Mouse (Mus musculus): ENCODE data around the gene Slc26a8. TPM values are rescaled to one million over a fixed set of nuclear protein-coding genes. Genes with fewer than 3 reads are reported as not detected.

The Slc26a8 gene
- total RNA-seq, 1 experiment from 2014 or later, result 2.8 TPM

DNA sequence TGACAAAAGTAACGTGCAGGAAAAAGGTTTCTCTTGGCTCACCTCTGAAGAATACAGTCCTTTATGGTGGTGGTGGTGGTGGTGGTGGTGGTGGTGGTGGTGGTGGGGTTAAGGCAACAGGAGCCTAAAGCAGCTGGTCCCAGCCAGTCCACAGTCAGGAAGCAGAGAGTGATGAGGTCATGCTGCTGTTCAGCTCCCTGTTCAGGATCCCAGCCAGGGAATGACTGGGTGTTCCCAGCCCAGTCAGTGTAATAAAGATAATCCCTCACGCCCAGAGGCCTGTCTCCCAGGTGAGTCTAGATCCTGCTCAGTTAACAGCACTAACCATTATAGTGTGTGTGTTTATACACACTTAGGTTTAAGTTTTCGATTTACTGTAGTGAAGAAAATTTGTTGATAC lies 11.7 kb upstream of the Slc26a8 start:
- ATAC-seq (ENCODE audit: extremely low read depth, insufficient number of reproducible peaks, low FRiP score, poor library complexity, severe bottlenecking), result no peak

DNA sequence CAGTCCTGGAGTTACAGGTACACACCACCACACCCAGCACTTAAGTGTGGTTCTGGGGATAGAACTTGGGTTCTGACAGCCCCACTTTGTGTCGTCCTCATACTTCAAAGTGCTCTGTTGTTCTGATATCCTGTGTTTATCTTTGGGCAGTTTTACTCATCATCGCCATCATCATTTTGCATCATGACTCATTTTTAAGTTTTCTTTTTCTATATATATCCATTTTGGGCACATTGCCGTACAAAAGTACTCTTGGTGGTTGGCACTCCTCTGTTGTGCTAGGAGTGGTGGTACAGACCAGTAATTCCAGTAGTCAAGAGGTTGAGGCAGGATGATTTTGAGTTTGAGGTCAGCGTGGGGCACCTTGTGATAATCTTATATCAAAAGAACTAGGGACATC lies 11.1 kb upstream of the Slc26a8 start:
- ATAC-seq (ENCODE audit: extremely low read depth, insufficient number of reproducible peaks, low FRiP score, poor library complexity, severe bottlenecking), result no peak

DNA sequence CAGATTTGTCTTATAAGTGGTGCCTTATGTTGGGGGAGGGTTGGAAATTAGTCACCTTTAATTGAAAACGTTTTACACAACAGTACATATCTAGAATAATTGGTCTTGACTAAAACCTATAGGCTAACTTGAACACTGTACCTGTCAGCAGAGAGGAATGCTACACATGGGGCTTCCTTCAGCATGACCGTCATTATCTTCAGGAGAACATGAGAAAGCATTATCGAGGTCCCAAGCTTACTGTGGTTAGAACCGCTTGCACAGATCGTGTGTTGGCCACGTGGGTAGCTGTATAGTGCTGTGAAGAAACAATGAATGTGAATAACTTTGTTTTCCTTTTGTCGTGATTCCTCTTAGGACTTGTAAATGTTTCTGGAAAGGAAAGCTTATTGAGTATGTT lies 9.8 kb upstream of the Slc26a8 start:
- ATAC-seq (ENCODE audit: extremely low read depth, insufficient number of reproducible peaks, low FRiP score, poor library complexity, severe bottlenecking), result no peak

DNA sequence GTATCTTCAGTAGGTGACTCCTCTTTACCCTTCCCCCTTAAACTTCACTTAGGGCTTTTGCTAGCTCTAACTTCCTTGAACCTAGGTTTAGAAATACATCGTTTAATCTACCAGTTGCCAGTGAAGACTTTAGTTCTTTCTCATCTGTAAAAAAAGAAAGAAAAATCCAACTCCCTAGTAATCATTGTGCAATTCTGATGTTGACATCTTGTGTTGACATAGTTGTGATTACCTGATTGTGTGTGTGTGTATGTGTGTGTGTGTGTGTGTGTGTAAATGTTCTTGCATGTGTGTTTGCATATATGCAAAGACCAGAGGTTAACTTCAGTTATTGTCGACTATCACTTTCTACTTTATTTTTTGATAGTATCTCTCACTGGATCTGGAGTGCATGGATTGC lies 8.6 kb upstream of the Slc26a8 start:
- ATAC-seq (ENCODE audit: extremely low read depth, insufficient number of reproducible peaks, low FRiP score, poor library complexity, severe bottlenecking), result no peak

DNA sequence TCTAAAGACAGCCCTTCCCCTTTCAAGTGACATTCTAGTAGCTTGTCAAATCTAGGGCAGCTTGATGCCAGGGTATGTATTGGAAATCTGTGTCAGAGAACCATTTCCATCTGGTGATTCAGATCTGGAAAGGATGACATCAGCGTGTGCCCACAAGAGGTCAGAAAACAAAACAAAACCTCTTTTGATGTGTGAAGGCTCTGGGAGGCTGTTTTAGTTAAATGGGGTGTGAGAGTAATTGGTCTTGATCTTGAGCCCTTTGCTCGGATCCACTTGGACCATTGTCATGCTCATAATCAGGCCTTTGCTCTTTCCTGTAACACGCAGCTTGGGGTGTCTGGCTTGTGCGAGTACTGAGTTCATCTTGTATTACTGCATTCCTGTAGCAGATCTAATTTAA lies 8.2 kb upstream of the Slc26a8 start:
- no peak for ATAC-seq (ENCODE audit: extremely low read depth, insufficient number of reproducible peaks, low FRiP score, poor library complexity, severe bottlenecking)

DNA sequence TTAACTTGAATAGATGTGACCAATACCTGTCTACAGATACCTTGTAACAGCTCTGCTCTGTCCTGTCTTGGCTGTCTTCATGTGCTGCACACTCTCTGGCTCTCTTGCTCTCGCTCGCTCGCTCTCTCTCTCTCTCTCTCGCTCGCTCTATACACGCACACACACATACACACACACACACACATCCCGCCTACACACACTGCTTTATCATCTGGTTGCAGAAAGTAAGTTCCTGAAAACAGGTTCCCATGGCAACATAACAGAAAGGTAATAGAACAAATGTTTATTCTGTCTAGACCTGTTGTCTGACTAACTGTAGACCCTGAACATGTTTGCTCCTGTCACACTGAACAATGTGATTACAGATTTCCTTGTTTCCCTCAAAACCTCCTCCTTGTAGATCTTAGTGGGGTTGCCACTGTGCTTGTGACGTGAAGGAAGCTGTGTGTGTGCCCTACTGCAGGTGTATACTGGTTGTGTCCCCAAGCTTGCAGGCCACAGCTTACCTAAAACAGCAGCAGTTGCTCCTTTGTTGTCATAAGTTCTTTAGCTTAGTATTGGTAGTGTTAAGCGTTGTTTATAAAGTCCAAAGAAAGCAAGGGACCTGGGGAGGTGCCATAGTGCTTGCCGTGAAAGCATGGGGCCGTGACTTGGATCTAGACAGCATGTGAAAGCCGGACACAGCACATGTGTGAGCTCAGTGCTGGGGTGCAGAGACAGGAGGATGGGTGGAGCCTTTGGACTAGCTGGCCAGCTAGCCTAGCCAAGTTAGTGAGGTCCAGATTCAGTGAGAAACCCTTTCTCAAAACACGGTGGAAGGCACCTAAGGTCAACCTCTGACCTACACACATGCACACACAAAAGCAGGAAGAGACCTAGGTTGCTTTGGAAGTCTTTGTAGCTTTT lies 7.5 kb upstream of the Slc26a8 start:
- ATAC-seq (ENCODE audit: extremely low read depth, insufficient number of reproducible peaks, low FRiP score, poor library complexity, severe bottlenecking), result peak; percentile 89

DNA sequence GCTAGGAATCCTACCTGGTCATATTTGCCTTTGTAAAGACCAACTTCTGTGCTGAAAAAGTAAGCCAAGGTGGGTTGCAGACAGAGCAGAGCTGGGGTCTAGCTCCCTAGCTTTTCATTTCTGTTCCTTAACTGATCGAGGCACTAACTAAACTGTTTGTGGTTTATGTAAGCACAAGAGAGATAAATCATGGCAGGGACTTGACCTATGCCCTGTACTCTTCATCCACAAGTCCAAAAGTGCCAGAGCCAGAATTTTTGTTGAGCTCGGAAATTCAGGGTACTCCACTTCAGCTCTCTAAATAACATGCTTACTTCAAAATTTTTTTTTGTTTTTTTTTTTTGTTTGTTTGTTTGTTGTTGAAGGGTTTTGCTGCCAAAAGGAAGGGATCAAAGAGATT lies 6.6 kb upstream of the Slc26a8 start:
- ATAC-seq (ENCODE audit: extremely low read depth, insufficient number of reproducible peaks, low FRiP score, poor library complexity, severe bottlenecking), result no peak

DNA sequence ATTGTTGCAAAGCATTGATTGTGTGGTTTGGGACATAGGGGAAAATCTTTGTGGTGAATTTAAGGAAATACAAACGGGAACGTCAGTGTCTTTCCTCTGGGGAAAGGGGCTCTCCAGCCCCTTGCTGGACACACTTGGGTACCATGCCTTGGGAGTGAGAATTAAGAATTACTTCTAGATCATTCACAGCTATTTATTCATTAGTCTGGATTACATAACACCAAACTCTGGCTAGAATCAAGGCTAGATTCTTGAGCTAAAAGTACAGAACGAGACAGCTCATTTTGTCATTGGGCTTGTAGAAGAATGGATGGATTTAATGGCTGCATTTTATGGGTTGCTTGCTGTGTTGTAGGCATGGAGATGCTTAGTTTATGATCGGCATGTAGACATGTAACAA lies 4.8 kb upstream of the Slc26a8 start:
- no peak for ATAC-seq (ENCODE audit: extremely low read depth, insufficient number of reproducible peaks, low FRiP score, poor library complexity, severe bottlenecking)

DNA sequence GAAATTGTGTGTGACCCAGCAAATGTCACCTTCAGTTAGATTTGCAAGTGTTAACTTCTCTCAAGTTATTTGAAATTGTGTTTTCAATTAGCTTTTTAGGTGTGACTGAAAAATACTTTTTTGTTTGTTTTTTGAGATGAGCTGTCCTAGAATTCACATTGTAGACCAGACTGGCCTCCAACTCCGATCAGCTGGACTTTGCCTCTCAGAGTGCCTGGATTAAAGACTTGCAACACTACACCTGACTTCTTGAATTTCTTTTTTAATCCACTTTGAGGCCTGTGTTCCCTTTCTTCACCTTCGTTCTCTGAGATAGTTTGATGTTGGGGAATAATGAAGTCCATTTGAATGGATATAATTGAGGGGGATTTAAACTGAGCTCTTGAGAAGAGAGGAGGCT lies 4.0 kb upstream of the Slc26a8 start:
- ATAC-seq (ENCODE audit: extremely low read depth, insufficient number of reproducible peaks, low FRiP score, poor library complexity, severe bottlenecking), result no peak

DNA sequence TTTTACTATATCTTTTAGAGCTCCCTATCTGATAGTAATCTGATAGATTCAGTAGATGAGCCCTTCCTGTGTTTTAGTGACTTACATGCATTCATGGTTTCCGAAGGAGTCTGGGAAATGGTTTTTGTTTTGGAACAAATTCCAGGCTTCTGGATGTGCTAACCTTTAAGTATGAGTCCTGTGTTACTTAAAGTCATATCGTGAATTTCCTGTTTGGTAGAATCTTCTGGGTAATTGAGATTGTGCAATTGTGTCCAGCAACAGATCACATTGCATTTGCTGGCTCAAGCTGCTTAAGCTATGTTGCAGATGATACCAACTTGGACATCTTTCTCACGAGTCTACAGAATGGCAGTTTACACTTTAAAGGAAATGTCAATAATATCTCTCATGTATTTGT lies 3.1 kb upstream of the Slc26a8 start:
- no peak for ATAC-seq (ENCODE audit: extremely low read depth, insufficient number of reproducible peaks, low FRiP score, poor library complexity, severe bottlenecking)

DNA sequence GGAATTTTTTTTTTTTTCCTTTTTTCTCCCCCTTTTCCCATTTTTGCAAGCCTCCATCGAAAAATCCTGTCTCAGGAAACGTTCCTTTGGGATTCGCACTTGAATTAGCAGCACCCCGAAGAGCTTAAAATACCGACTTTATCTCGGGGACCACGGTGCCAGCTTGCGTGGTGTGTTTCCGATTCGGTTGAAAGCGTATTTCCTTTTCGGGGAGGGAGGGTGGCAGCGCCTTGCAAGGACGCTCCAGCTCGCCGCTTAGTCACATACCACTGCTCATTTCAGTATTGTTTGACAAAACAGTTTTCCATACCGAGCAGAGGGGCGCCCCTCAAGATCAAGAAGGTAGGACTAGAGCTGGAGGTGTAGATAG lies 2.3 kb upstream of the Slc26a8 start:
- no peak for ATAC-seq (ENCODE audit: extremely low read depth, insufficient number of reproducible peaks, low FRiP score, poor library complexity, severe bottlenecking)

DNA sequence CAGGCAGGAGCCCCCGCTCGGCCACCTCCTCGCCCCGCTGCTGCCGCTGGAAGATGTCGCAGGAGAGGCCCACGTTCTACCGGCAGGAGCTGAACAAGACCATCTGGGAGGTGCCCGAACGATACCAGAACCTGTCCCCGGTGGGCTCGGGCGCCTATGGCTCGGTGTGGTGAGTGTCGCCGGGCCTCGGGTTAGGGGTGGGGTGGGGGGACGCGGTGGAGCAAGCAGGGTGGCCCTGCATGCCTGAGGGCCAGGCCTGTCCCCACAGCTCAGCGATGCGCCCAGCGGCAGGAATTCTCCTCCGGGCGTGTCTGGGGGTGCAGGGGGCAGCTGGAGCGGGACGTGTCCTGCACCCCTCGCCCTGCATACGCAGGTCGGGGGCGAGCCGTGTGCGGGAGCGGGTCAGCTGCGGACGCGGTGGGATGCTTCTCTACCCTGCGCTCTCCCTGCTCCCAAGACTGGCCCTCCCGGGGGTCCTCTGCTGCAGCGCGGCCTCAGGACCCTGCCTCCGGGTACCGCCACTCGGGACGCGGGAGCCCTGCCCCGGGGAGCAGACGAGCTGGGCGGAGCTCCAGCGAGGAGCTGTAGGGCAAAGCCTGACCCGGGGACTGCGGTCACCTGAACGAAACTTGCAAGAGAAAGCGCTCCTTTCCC lies 1.8 kb upstream of the Slc26a8 start:
- no peak for ATAC-seq (ENCODE audit: extremely low read depth, insufficient number of reproducible peaks, low FRiP score, poor library complexity, severe bottlenecking)

DNA sequence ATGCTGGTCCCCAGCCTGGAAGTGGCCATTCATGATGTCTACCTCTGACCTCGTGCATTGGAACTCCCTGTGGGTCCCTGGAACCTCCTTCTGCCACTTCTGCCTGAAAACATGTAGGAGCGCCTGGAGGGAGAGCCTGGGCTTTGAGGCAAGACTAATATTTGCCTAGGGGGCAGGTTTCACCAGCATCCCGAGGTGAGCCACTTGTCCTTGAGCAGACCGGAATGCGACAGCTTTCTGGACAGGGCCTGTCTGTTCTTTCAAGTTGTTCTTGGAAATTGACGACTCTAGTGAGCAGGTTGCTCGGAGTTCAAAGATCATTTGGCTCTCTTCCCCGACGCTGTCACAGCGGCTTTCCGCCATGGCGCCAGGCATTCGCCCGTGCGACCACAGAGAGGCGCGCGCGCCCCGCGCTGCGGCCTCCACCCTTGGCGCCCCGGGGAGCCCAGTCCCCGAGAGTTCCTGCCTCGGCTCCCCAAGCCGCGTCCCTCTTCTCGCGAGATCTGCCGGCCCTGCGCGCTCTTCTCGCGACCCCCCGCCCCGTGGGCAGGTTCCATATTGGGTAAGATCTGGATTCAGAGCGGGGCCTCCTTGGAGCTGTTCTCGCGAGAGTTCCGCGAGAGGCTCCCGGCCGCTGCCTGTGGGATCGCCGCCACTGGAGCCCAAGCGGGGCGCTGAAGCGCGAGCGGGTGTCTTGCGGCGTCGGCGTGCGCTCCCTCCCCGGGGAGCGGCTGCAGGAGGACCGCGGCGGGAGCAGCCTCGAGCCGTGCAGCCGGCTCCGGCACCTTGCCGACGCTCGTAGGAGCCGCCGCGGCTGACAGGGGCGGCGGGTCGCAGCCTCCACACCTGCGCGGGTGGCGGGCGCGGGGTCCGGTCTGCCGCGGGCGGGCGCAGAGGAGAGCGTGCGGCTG lies 998 bp upstream of the Slc26a8 start, which contains the start of gene Mapk14:
Gene Mapk14 (plus strand): TSS at position 554 of the 911 bp plus-strand sequence.
- ATAC-seq (ENCODE audit: extremely low read depth, insufficient number of reproducible peaks, low FRiP score, poor library complexity, severe bottlenecking), result peak; percentile 86

DNA sequence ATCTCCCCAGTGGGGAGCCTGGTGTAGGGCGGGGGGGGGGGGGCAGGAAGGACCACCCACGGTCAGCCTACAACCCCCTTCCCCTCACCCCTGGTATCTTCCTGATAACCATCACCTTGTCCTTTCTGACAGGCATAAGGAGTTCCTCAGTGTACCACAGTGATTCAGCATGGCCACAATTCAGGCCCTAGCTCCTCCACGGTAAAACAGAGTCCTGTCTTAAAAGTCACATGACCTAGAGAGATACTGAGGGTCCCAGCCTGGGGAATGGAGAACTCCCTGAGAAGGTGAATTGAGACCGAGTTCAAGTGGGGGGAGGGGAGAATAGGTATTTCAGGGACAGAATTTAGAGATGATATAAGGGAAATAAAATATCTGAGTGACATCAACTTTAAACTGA lies 2.7 kb downstream of the Slc26a8 start:
- no peak for ATAC-seq (ENCODE audit: extremely low read depth, insufficient number of reproducible peaks, low FRiP score, poor library complexity, severe bottlenecking)

DNA sequence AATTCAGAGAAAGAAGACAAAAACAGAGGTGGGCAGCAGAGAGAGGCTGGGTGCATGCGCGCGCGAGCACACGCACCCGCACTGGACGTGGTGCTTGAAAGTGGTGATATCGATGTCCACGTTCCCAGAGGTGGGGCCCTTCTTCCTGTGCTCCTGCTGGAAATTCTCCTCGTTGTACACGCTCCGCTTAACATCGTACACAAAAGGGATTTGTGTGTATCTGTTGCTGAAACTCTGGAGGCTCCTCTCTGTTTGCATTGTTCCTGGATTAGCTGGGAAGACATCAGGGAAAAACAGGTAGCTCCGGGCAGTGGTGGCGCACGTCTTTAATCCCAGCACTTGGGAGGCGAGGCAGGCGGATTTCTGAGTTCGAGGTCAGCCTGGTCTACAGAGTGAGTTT lies 5.4 kb downstream of the Slc26a8 start:
- no peak for ATAC-seq (ENCODE audit: extremely low read depth, insufficient number of reproducible peaks, low FRiP score, poor library complexity, severe bottlenecking)

DNA sequence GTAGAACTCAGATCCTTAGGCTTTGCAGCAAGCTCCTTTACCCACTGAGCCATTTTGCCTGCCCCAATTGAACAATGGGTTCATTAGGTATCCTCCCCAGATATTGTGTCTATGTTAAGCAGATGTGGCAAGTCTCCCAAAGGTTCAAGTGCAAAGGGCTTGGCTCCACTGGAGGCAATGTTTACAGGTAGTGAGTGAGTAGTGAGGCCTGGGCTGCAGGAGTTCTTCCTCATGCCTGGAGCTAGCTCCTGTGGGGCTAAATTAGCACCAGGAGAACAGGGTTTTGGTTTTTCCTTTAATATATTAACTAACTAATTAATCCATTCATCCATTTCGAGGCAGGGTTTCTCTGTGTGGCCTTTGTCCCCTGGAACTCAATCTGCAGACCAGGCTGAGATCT lies 6.4 kb downstream of the Slc26a8 start:
- no peak for ATAC-seq (ENCODE audit: extremely low read depth, insufficient number of reproducible peaks, low FRiP score, poor library complexity, severe bottlenecking)

DNA sequence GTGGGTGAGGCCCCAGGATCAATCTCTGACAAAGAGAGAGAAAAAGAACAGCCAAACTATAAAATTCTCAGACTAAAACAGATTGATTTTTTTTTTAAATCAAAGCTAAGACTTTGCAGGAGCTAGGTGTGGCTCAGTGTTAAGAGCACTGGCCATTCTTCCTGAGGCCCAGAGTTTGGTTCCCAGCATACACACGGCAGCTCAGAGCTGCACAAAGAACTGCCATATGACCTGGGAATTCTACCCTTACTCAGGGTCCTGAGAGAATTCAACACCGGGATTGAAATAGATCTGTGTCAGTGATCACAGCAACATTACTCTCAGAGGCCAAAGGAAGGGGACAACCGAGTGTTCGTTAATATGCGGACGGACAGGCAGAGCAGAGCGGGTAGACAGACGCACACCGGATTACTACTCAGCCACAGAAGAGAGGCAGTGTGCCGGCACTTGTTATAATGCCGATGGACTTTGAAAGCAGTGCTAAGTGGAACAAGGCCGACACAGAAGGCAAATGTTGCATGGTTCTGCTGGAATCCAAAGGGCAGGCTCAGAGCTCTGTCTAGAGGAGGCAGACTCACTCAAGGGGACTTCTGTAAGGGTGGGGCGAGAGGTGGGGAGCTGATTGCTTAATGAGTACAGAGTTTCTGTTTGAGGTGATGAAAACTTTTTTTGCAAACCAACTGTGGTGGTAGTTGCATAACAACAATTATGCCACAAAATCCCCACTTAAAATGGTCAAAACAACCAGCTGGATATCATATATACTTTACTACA lies 7.5 kb downstream of the Slc26a8 start:
- ATAC-seq (ENCODE audit: extremely low read depth, insufficient number of reproducible peaks, low FRiP score, poor library complexity, severe bottlenecking), result no peak; the same call in 1 of the 2 replicates

DNA sequence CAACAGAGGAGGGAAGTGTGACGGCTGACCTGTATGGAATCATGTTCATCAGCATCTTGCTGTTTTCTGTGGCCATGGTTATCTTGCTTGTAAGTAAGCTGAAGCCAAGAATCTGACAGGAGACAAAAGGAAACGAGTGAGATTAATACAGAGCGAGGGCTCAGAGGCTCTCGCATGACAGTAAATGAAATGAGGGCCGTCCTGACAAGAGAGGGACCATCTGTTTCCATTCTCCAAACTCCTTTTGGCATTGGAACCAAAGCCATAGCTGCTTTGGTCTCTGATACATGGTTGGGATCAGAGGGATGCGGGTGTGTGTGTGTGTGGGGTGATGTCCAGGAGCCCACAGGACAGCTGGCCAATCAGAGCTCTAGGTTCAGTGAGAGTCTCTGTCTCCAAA lies 30.5 kb downstream of the Slc26a8 start:
- no peak for ATAC-seq (ENCODE audit: extremely low read depth, insufficient number of reproducible peaks, low FRiP score, poor library complexity, severe bottlenecking)

DNA sequence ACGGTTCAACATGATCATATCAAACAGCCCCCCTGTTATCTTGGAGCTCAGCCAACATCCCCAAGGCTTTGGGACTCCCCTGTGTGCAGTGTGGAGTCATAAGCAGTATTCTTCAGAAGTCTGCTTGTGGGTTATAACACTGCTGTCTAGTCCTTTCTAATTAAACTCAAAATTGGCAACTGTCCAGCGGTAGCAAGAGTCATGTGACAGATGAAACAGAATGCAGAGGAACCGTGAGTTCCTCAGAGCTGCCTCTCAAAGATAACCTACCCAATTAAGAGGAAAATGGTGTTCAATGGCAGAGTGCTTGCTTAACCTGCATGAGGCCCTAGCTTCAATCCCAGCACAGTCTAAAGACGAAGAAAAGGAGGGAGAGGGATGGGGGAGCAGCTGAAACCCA lies 32.1 kb downstream of the Slc26a8 start:
- no peak for ATAC-seq (ENCODE audit: extremely low read depth, insufficient number of reproducible peaks, low FRiP score, poor library complexity, severe bottlenecking)

Data from neutrophil, adult 5-6 weeks (primary cell).